Mouse (Mus musculus) left cerebral cortex, adult 2 months (tissue): ENCODE data around the gene Tff1. TPM values are rescaled to one million over a fixed set of nuclear protein-coding genes. Genes with fewer than 3 reads are reported as not detected.

Source experiments
- DNase-seq, 2 experiments: peaks; one replicate each; pipeline ENCODE4 v3.0.0; 2021 to 2022; ENCODE audit warnings: low spot score in 2 of 2, mixed read lengths in 1 of 2; ENCODE audit errors: extremely low spot score in 1 of 2
- H3K27ac ChIP-seq: fragments of 200-600 bp; 2 replicates; pipeline ENCODE4 v1.8.1; 2022
- H3K4me3 ChIP-seq: fragments of 200-600 bp; 2 replicates; pipeline ENCODE4 v1.8.1; 2022
- CTCF ChIP-seq: fragments of 200-600 bp; IDR thresholded peaks from 2 replicates; pipeline ENCODE4 v1.8.1; 2022; ENCODE audit warnings: antibody characterized with exemption, mild to moderate bottlenecking, moderate library complexity
- intact Hi-C: fragments of 180-260 bp; cut with DNase I; formaldehyde crosslinking; loops from one replicate; pipeline ENCODE4 v1.15.1; 2025
- total RNA-seq, 2 experiments: library from RNA; stranded (reverse); gene quantifications; 2 replicates each; pipeline ENCODE4 v1.2.3; 2021

Gene Tff1
- total RNA-seq, 2 experiments from 2014 or later = not detected

GRCm38 (mm10) chr17:31125548-31126266 lies 39.4 kb downstream of the Tff1 start:
- no peak overlapping the region for H3K4me3 ChIP-seq
- no peak for TF ChIP-seq CTCF
- peak in 1 of 2 experiments; percentile 34 for DNase-seq
- H3K27ac ChIP-seq = no peak overlapping the region
- intact Hi-C loops = no loop called here

GRCm38 (mm10) chr17:31121975-31122374 lies 43.1 kb downstream of the Tff1 start:
- Histone ChIP-seq H3K27ac (no peak overlapping the region), H3K4me3 (no peak overlapping the region)
- intact Hi-C loops = loop anchor here (5.0 kb wide), 1 partner anchor 65 kb away; no protein-coding TSS in a partner anchor
- peak; percentile 38 to 42 for DNase-seq
- TF ChIP-seq CTCF = peak; percentile 80

GRCm38 (mm10) chr17:31119429-31119828 lies 45.6 kb downstream of the Tff1 start:
- peak; percentile 77 to 82 for DNase-seq
- Histone ChIP-seq H3K4me3 (no peak overlapping the region), H3K27ac (no peak overlapping the region)
- TF ChIP-seq CTCF = peak; percentile 88
- intact Hi-C loops = loop anchor here (1.0 to 5.0 kb wide), 3 partner anchors 62 to 108 kb away; partner anchors contain the start of gene Abcg1

- TF ChIP-seq CTCF = no peak
- DNase-seq = no peak
- intact Hi-C loops = loop anchor here (2.0 to 5.0 kb wide), 2 partner anchors 61 to 99 kb away; partner anchors contain the start of gene Abcg1
- H3K27ac ChIP-seq = no peak overlapping the region
- no peak overlapping the region for H3K4me3 ChIP-seq
These were observed 47.1 kb downstream of the Tff1 start for GRCm38 (mm10) chr17:31117946-31118345.

- Histone ChIP-seq H3K27ac (no peak overlapping the region), H3K4me3 (no peak overlapping the region)
- intact Hi-C loops = loop anchor here (5.0 kb wide), 1 partner anchor 59 kb away; the partner anchor contains the start of gene Abcg1
- TF ChIP-seq CTCF = no peak
- DNase-seq = no peak
These were observed 49.0 kb downstream of the Tff1 start for GRCm38 (mm10) chr17:31116063-31116462.

GRCm38 (mm10) chr17:31113191-31113856 lies 51.8 kb downstream of the Tff1 start:
- intact Hi-C loops = no loop called here
- Histone ChIP-seq H3K4me3 (no peak overlapping the region), H3K27ac (peak overlapping the region; percentile 5; the same call in 1 of the 2 replicates)
- TF ChIP-seq CTCF = no peak
- DNase-seq = no peak

Other genes with a start within 250 kb of the Tff1 start
- gene Umodl1, start 210.6 kb downstream of the Tff1 start, total RNA-seq = under 1 TPM; 0.14 to 0.16 TPM
- gene Abcg1, start 107.6 kb downstream of the Tff1 start, total RNA-seq = 10 to 100 TPM; 76.5 to 77.6 TPM
- gene Tff3, start 35.6 kb downstream of the Tff1 start, total RNA-seq = not detected
- gene Tff2, start 21.0 kb downstream of the Tff1 start, total RNA-seq = not detected
- not detected for gene Tmprss3, start 33.7 kb upstream of the Tff1 start, total RNA-seq
- not detected for gene Ubash3a, start 42.6 kb upstream of the Tff1 start, total RNA-seq
- 10 to 100 TPM; 14.5 to 19.8 TPM for gene Rsph1, start 112.1 kb upstream of the Tff1 start, total RNA-seq
- gene Slc37a1, start 121.5 kb upstream of the Tff1 start, total RNA-seq = 10 to 100 TPM in 1 of 2 experiments, 1 to 10 TPM in 1; 9.4 to 12.0 TPM
- 10 to 100 TPM; 23.7 to 25.0 TPM for gene Pde9a, start 220.9 kb upstream of the Tff1 start, total RNA-seq